Mouse (Mus musculus) G1E (cell line): ENCODE results near the gene Nlrx1.

Experiments used
- CTCF ChIP-seq: IDR thresholded peaks from 2 replicates; pipeline ENCODE4 v1.5.1; 2012; ENCODE audit warnings: low read depth, low read length, inconsistent platforms, mixed read lengths
- TAL1 ChIP-seq: conservative IDR thresholded peaks from 2 replicates; pipeline ENCODE4 v1.6.1; 2012; ENCODE audit warnings: low read depth, low read length, inconsistent platforms, mixed read lengths

DNA sequence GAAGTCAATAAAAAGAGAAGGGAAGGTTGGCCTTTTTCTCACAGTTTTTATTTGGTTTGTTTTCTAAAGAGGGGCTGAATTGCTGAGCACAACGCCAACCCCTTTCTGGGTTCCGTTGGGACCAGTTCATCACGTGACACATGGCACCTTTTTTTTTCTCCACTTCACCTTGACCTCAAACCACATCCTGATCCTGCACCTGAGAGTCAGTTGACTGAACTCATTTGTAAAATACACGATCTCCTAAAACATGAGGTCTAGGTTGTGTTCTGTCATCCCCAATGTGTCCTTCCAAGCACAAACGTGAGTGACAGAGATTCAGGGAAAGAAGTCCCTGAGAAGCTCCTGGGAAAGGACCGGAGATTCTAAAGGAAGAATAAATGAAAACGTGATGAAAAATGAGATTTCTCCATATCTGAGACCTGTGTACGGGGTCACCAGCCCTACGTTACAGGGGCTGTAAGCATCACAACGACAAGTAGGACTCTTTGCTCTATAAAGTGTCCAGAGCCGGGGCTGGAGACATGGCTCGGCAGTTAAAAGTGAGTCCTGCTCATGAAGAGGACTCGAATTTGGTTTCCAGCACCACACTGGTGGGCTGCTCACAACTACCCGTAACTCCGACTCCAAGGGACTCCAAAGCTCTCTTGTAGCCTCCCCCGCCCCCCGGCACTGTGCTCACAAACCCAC, 29.8 kb downstream of the Nlrx1 start:
- no peak for TF ChIP-seq CTCF
- no peak for TF ChIP-seq TAL1
